Mouse (Mus musculus) brain, embryonic 14.5 days (tissue): Measurements from ENCODE around the gene Rbm12.

Source experiments
- CTCF ChIP-seq: fragments of 200-500 bp; IDR thresholded peaks from 2 replicates; pipeline ENCODE4 v1.5.1; 2012; ENCODE audit warnings: inconsistent platforms, mild to moderate bottlenecking, moderate library complexity, borderline replicate concordance; ENCODE audit not compliant: insufficient read depth, insufficient read length; ENCODE audit errors: extremely low read depth
- POLR2A ChIP-seq: fragments of 200-500 bp; IDR thresholded peaks from 2 replicates; pipeline ENCODE4 v1.6.1; 2012; ENCODE audit warnings: mild to moderate bottlenecking, inconsistent platforms, borderline replicate concordance; ENCODE audit not compliant: poor library complexity, insufficient read depth, insufficient read length, severe bottlenecking; ENCODE audit errors: extremely low read depth

GRCm38 (mm10) chr2:156077461-156077860 is 34.3 kb downstream of the Rbm12 start:
- no peak for TF ChIP-seq CTCF
- TF ChIP-seq POLR2A = no peak
